Mouse (Mus musculus) megakaryocyte, adult 5-6 weeks (primary cell): Measurements from ENCODE around the gene Mpp3. TPM values are rescaled to one million over a fixed set of nuclear protein-coding genes. Genes with fewer than 3 reads are reported as not detected.

Source experiments
- ATAC-seq: 2 replicates; pipeline ENCODE4 v1.8.0; 2016; ENCODE audit warnings: mild to moderate bottlenecking, inconsistent platforms; ENCODE audit not compliant: poor library complexity, severe bottlenecking
- total RNA-seq, 2 experiments: library from RNA; stranded (forward) in 1 of 2; stranded (reverse) in 1 of 2; fragments of 153-499, 151-499 nt in 1 of 2; fragments of 221-1000, 200-1000 nt in 1 of 2; gene quantifications; 2 replicates each; pipeline versions ENCODE4 v1.2.3 to v1.2.4; 2015 to 2017

Gene Mpp3
- total RNA-seq, 2 experiments from 2014 or later: not detected

GRCm38 (mm10) chr11:101980603-101981157, 47.6 kb downstream of the Mpp3 start:
- ATAC-seq: no peak

- no peak for ATAC-seq
Measured at GRCm38 (mm10) chr11:101979140-101979539, 49.1 kb downstream of the Mpp3 start.

- no peak for ATAC-seq
Measured at GRCm38 (mm10) chr11:101976949-101977348, 51.3 kb downstream of the Mpp3 start.

GRCm38 (mm10) chr11:101974923-101975322, 53.3 kb downstream of the Mpp3 start:
- ATAC-seq: no peak

GRCm38 (mm10) chr11:101974181-101974580, 54.1 kb downstream of the Mpp3 start:
- ATAC-seq: no peak

- no peak for ATAC-seq
Measured at GRCm38 (mm10) chr11:101973496-101973895, 54.8 kb downstream of the Mpp3 start.

GRCm38 (mm10) chr11:101972651-101973050, 55.6 kb downstream of the Mpp3 start:
- ATAC-seq: no peak

- ATAC-seq: peak; percentile 85
Measured at GRCm38 (mm10) chr11:101972097-101972496, 56.2 kb downstream of the Mpp3 start.

- peak; percentile 31; the same call in 1 of the 2 replicates for ATAC-seq
Measured at GRCm38 (mm10) chr11:101971410-101971809, 56.9 kb downstream of the Mpp3 start.

GRCm38 (mm10) chr11:101969835-101970234, 58.4 kb downstream of the Mpp3 start:
- no peak for ATAC-seq

- peak; percentile 62 for ATAC-seq
Measured at GRCm38 (mm10) chr11:101968791-101969190, 59.5 kb downstream of the Mpp3 start.

GRCm38 (mm10) chr11:101968311-101968710, 60.0 kb downstream of the Mpp3 start:
- ATAC-seq: no peak

GRCm38 (mm10) chr11:101966965-101967614, 61.2 kb downstream of the Mpp3 start, which contains the start of gene Sost:
Sost (minus strand) TSS chr11:101967015.
- ATAC-seq: no peak

GRCm38 (mm10) chr11:101965553-101965952, 62.7 kb downstream of the Mpp3 start:
- no peak for ATAC-seq

GRCm38 (mm10) chr11:101964647-101965046, 63.6 kb downstream of the Mpp3 start:
- ATAC-seq: no peak

GRCm38 (mm10) chr11:101963473-101964291, 64.6 kb downstream of the Mpp3 start:
- no peak for ATAC-seq

GRCm38 (mm10) chr11:101963043-101963442, 65.2 kb downstream of the Mpp3 start:
- ATAC-seq: no peak

- ATAC-seq: no peak
Measured at GRCm38 (mm10) chr11:101957476-101957875, 70.8 kb downstream of the Mpp3 start.

- ATAC-seq: no peak
Measured at GRCm38 (mm10) chr11:101953441-101953840, 74.8 kb downstream of the Mpp3 start.

GRCm38 (mm10) chr11:101952541-101953341, 75.5 kb downstream of the Mpp3 start:
- ATAC-seq: peak; percentile 88

- no peak for ATAC-seq
Measured at GRCm38 (mm10) chr11:101950021-101950420, 78.2 kb downstream of the Mpp3 start.
